Mouse (Mus musculus) MEL (cell line): ENCODE data around the gene Gm10318. TPM values are rescaled to one million over a fixed set of nuclear protein-coding genes. Genes with fewer than 3 reads are reported as not detected.

ENCODE experiments used
- DNase-seq: peaks from one replicate; pipeline ENCODE4 v3.0.0; 2011; ENCODE audit warnings: low read depth, low spot score
- H3K27ac ChIP-seq: 2 replicates; pipeline ENCODE4 v1.5.1; 2012; ENCODE audit warnings: low read depth, mild to moderate bottlenecking, control low read depth, low read length, moderate library complexity; ENCODE audit not compliant: control insufficient read depth
- H3K27me3 ChIP-seq, 2 experiments: fragments of 150-350 bp in 1 of 2; sonication (generic) in 1 of 2; 2 replicates each; pipeline ENCODE4 v1.6.1; 2012; ENCODE audit warnings: low read length in 2 of 2, mild to moderate bottlenecking in 2 of 2, improper control_type of control experiment in 1 of 2, moderate library complexity in 1 of 2; ENCODE audit not compliant: insufficient read depth in 2 of 2, control insufficient read depth in 1 of 2
- H3K36me3 ChIP-seq, 2 experiments: 2 replicates each; pipeline ENCODE4 v1.6.1; 2012 to 2014; ENCODE audit warnings: low read length in 2 of 2, improper control_type of control experiment in 1 of 2, inconsistent platforms in 1 of 2, mild to moderate bottlenecking in 1 of 2; ENCODE audit not compliant: insufficient read depth in 2 of 2, control insufficient read depth in 1 of 2
- H3K4me1 ChIP-seq, 2 experiments: fragments of 150-350 bp in 1 of 2; sonication (generic) in 1 of 2; 2 replicates each; pipeline ENCODE4 v1.6.1; 2012; ENCODE audit warnings: low read length in 2 of 2, improper control_type of control experiment in 1 of 2, mild to moderate bottlenecking in 1 of 2; ENCODE audit not compliant: insufficient read depth in 2 of 2, control insufficient read depth in 1 of 2
- H3K4me3 ChIP-seq, 2 experiments: fragments of 150-350 bp in 1 of 2; sonication (generic) in 1 of 2; 2 replicates each; pipeline ENCODE4 v1.5.1; 2012; ENCODE audit warnings: low read depth in 2 of 2, low read length in 2 of 2, mild to moderate bottlenecking in 2 of 2, moderate library complexity in 2 of 2, control low read depth in 1 of 2, improper control_type of control experiment in 1 of 2; ENCODE audit not compliant: control insufficient read depth in 1 of 2, insufficient read depth in 1 of 2
- H3K79me2 ChIP-seq: 2 replicates; pipeline ENCODE4 v1.6.1; 2012; ENCODE audit warnings: mild to moderate bottlenecking, low read length, moderate library complexity; ENCODE audit not compliant: control insufficient read depth, poor library complexity, insufficient read depth
- H3K9ac ChIP-seq: 2 replicates; pipeline ENCODE4 v1.6.1; 2012; ENCODE audit warnings: low read depth, mild to moderate bottlenecking, control low read depth, low read length, moderate library complexity; ENCODE audit not compliant: control insufficient read depth, poor library complexity, severe bottlenecking
- H3K9me3 ChIP-seq: fragments of 150-350 bp; sonication (generic); replicated peaks from 2 replicates; pipeline ENCODE4 v1.6.1; 2012; ENCODE audit warnings: mild to moderate bottlenecking, low read length, improper control_type of control experiment, moderate library complexity; ENCODE audit not compliant: insufficient read depth
- BHLHE40 ChIP-seq: IDR thresholded peaks from 2 replicates; pipeline ENCODE4 v1.6.1; 2012; ENCODE audit warnings: low read depth, mild to moderate bottlenecking, inconsistent platforms, low read length, improper control_type of control experiment, borderline replicate concordance
- E2F4 ChIP-seq: IDR thresholded peaks from 2 replicates; pipeline ENCODE4 v1.6.1; 2011; ENCODE audit warnings: low read depth, low read length, improper control_type of control experiment, borderline replicate concordance
- EP300 ChIP-seq, 2 experiments: IDR thresholded peaks; 2 replicates each; pipeline ENCODE4 v1.6.1; 2011; ENCODE audit warnings: improper control_type of control experiment in 2 of 2, low read length in 2 of 2, low read depth in 1 of 2, mild to moderate bottlenecking in 1 of 2
- ETS1 ChIP-seq: IDR thresholded peaks from 2 replicates; pipeline ENCODE4 v1.6.1; 2012; ENCODE audit warnings: low read depth, mild to moderate bottlenecking, inconsistent platforms, low read length, improper control_type of control experiment, moderate library complexity
- JUND ChIP-seq: IDR thresholded peaks from 2 replicates; pipeline ENCODE4 v1.6.1; 2011; ENCODE audit warnings: low read depth, mild to moderate bottlenecking, improper control_type of control experiment, low read length
- KAT2A ChIP-seq: conservative IDR thresholded peaks from 2 replicates; pipeline ENCODE4 v1.6.1; 2012; ENCODE audit warnings: low read depth, low read length, improper control_type of control experiment, inconsistent platforms
- MAFK ChIP-seq: IDR thresholded peaks from 2 replicates; pipeline ENCODE4 v1.6.1; 2011; ENCODE audit warnings: low read depth, mild to moderate bottlenecking, low read length, improper control_type of control experiment, borderline replicate concordance
- MAX ChIP-seq: IDR thresholded peaks from 2 replicates; pipeline ENCODE4 v1.6.1; 2011; ENCODE audit warnings: low read length, improper control_type of control experiment
- MEF2A ChIP-seq: IDR thresholded peaks from 2 replicates; pipeline ENCODE4 v1.6.1; 2014; ENCODE audit warnings: low read depth, mild to moderate bottlenecking, inconsistent platforms, low read length, improper control_type of control experiment; ENCODE audit not compliant: poor library complexity, insufficient replicate concordance, severe bottlenecking; ENCODE audit errors: extremely low read depth
- MXI1 ChIP-seq: IDR thresholded peaks from 2 replicates; pipeline ENCODE4 v1.6.1; 2011; ENCODE audit warnings: mild to moderate bottlenecking, low read depth, low read length, improper control_type of control experiment
- MYC ChIP-seq: IDR thresholded peaks from 2 replicates; pipeline ENCODE4 v1.6.1; 2011; ENCODE audit warnings: low read depth, mild to moderate bottlenecking, low read length, improper control_type of control experiment, moderate library complexity
- NELFE ChIP-seq: IDR thresholded peaks from 2 replicates; pipeline ENCODE4 v1.6.1; 2011; ENCODE audit warnings: low read depth, low read length, improper control_type of control experiment
- POLR2AphosphoS2 ChIP-seq: IDR thresholded peaks from 2 replicates; pipeline ENCODE4 v1.6.1; 2011; ENCODE audit warnings: low read length, improper control_type of control experiment
- POLR2AphosphoS5 ChIP-seq: IDR thresholded peaks from 2 replicates; pipeline ENCODE4 v1.6.1; 2012; ENCODE audit warnings: low read depth, borderline replicate concordance, mild to moderate bottlenecking, inconsistent platforms, low read length, moderate library complexity, mixed read lengths
- RAD21 ChIP-seq: IDR thresholded peaks from 2 replicates; pipeline ENCODE4 v1.6.1; 2011; ENCODE audit warnings: mild to moderate bottlenecking, low read depth, low read length, improper control_type of control experiment
- RCOR1 ChIP-seq: IDR thresholded peaks from 2 replicates; pipeline ENCODE4 v1.6.1; 2012; ENCODE audit warnings: low read depth, mild to moderate bottlenecking, inconsistent platforms, low read length, improper control_type of control experiment
- SMC3 ChIP-seq: IDR thresholded peaks from 2 replicates; pipeline ENCODE4 v1.6.1; 2011; ENCODE audit warnings: low read depth, low read length, improper control_type of control experiment
- TAL1 ChIP-seq: IDR thresholded peaks from 2 replicates; pipeline ENCODE4 v1.6.1; 2012; ENCODE audit warnings: mild to moderate bottlenecking, inconsistent platforms, low read length, moderate library complexity, mixed read lengths
- TCF12 ChIP-seq: IDR thresholded peaks from 2 replicates; pipeline ENCODE4 v1.6.1; 2014; ENCODE audit warnings: low read depth, mild to moderate bottlenecking, inconsistent platforms, low read length, improper control_type of control experiment, moderate library complexity
- USF1 ChIP-seq: IDR thresholded peaks from 2 replicates; pipeline ENCODE4 v1.6.1; 2014; ENCODE audit warnings: low read depth, mild to moderate bottlenecking, inconsistent platforms, low read length, improper control_type of control experiment, moderate library complexity
- ZKSCAN1 ChIP-seq: IDR thresholded peaks from 2 replicates; pipeline ENCODE4 v1.6.1; 2012; ENCODE audit warnings: low read depth, mild to moderate bottlenecking, inconsistent platforms, low read length, improper control_type of control experiment, moderate library complexity
- polyA plus RNA-seq, 2 experiments: library from polyadenylated mRNA; stranded (reverse) in 1 of 2; unstranded in 1 of 2; fragments of >175 nt in 1 of 2; fragments of >200 nt in 1 of 2; gene quantifications; 2 replicates each; pipeline versions ENCODE4 v1.2.1 to v1.2.4; 2012; ENCODE audit warnings: low replicate concordance in 2 of 2, low read depth in 1 of 2; ENCODE audit not compliant: insufficient read length in 2 of 2, insufficient read depth in 1 of 2, missing spikeins in 1 of 2
- total RNA-seq: library from RNA; depleted of rRNA; stranded (reverse); fragments of 300-350 nt; gene quantifications from 2 replicates; pipeline ENCODE4 v1.2.3, GENCODE M21; 2012

Gm10318 gene
- total and polyA plus RNA-seq, 3 experiments: not detected

GRCm38 (mm10) chr10:77847538-77847937 lies 5.1 kb upstream of the Gm10318 start:
- H3K9ac ChIP-seq: no peak overlapping the region
- H3K4me1 ChIP-seq: no peaks in the 10 kb centered on the region
- H3K27me3 ChIP-seq: peaks cover 3 to 6% of the 10 kb centered on the region in 2 experiments; a peak in 3 of 4 replicates
- H3K27ac ChIP-seq: no peak overlapping the region
- DNase-seq: no peak
- no peak overlapping the region for H3K4me3 ChIP-seq
- no peaks in the 10 kb centered on the region for H3K9me3 ChIP-seq
- H3K79me2 ChIP-seq: no peaks in the 10 kb centered on the region
- no peaks in the 10 kb centered on the region for H3K36me3 ChIP-seq
- TF ChIP-seq JUND: no peak
- TF ChIP-seq ZKSCAN1: no peak
- no peak for TF ChIP-seq NELFE
- TF ChIP-seq BHLHE40: no peak
- no peak for TF ChIP-seq TAL1

GRCm38 (mm10) chr10:77861675-77862074 lies 9.0 kb downstream of the Gm10318 start, which contains the start of gene Gm3285:
Gene Gm3285 (plus strand): TSS chr10:77861975.
- no peaks in the 10 kb centered on the region for H3K36me3 ChIP-seq
- peaks cover 0 to 6% of the 10 kb centered on the region in 2 experiments; a peak in 1 of 4 replicates for H3K4me1 ChIP-seq
- no peak within 1 kb of the TSS for H3K9ac ChIP-seq
- peaks cover 0 to 5% of the 10 kb centered on the region in 2 experiments; a peak in 1 of 4 replicates for H3K27me3 ChIP-seq
- DNase-seq: no peak
- no peaks in the 10 kb centered on the region for H3K79me2 ChIP-seq
- no peak within 1 kb of the TSS for H3K27ac ChIP-seq
- H3K4me3 ChIP-seq: no peak within 1 kb of the TSS
- TF ChIP-seq E2F4: no peak
- TF ChIP-seq MEF2A: no peak
- TF ChIP-seq MYC: no peak
- TF ChIP-seq EP300 (IDR thresholded peaks at IDR 0.05; ENCODE audit: low read depth in 1 of 2, low read length in 2 of 2): no peak
- TF ChIP-seq TAL1: no peak
- TF ChIP-seq RCOR1: no peak
- TF ChIP-seq USF1: no peak
- no peak for TF ChIP-seq POLR2AphosphoS2
- no peak for TF ChIP-seq POLR2AphosphoS5
- TF ChIP-seq JUND: no peak
- no peak for TF ChIP-seq MAX
- no peak for TF ChIP-seq NELFE
- TF ChIP-seq SMC3: no peak
- TF ChIP-seq RAD21: no peak
- no peak for TF ChIP-seq ETS1
- no peak for TF ChIP-seq TCF12
- no peak for TF ChIP-seq MXI1
- no peak for TF ChIP-seq MAFK
- no peak for TF ChIP-seq KAT2A
- TF ChIP-seq, all 39 proteins: peak for 0
- H3K9me3 ChIP-seq: no peaks in the 10 kb centered on the region
